Mouse (Mus musculus) embryonic facial prominence, embryonic 12.5 days (tissue): ENCODE measurements around the gene Srcin1. TPM values are rescaled to one million over a fixed set of nuclear protein-coding genes. Genes with fewer than 3 reads are reported as not detected.

Experiments used
- ATAC-seq: fragments of 200-750 bp; cut with Nextera tagmentation; 2 replicates; pipeline ENCODE4 v1.8.0; 2017; ENCODE audit not compliant: insufficient number of reproducible peaks, insufficient read depth, low FRiP score, low TSS enrichment
- H3K27ac ChIP-seq: fragments of 300-500 bp; sonication (generic); 2 replicates; pipeline ENCODE4 v1.5.1; 2016; ENCODE audit warnings: mild to moderate bottlenecking
- H3K27me3 ChIP-seq: fragments of 300-500 bp; sonication (generic); 2 replicates; pipeline ENCODE4 v1.6.1; 2016; ENCODE audit warnings: mild to moderate bottlenecking, moderate library complexity
- H3K36me3 ChIP-seq: fragments of 300-500 bp; sonication (generic); 2 replicates; pipeline ENCODE4 v1.6.1; 2016; ENCODE audit warnings: mild to moderate bottlenecking
- H3K4me1 ChIP-seq: fragments of 300-500 bp; sonication (generic); 2 replicates; pipeline ENCODE4 v1.6.1; 2016
- H3K4me2 ChIP-seq: fragments of 300-500 bp; sonication (generic); replicated peaks from 2 replicates; pipeline ENCODE4 v1.6.1; 2016; ENCODE audit warnings: mild to moderate bottlenecking, moderate library complexity
- H3K4me3 ChIP-seq: fragments of 300-500 bp; sonication (generic); 2 replicates; pipeline ENCODE4 v1.5.1; 2016; ENCODE audit warnings: mild to moderate bottlenecking
- H3K9ac ChIP-seq: fragments of 300-500 bp; sonication (generic); 2 replicates; pipeline ENCODE4 v1.6.1; 2016; ENCODE audit warnings: mild to moderate bottlenecking, moderate library complexity
- H3K9me3 ChIP-seq: fragments of 300-500 bp; sonication (generic); 2 replicates; pipeline ENCODE4 v1.6.1; 2016; ENCODE audit warnings: mild to moderate bottlenecking, moderate library complexity
- WGBS: fragments of 180-500 bp; shearing (Covaris S2); methylation state at CpG from one replicate; pipeline ENCODE4 v1.1.7; 2016; 5-methylcytosine and 5-hydroxymethylcytosine counted together
- polyA plus RNA-seq: library from polyadenylated mRNA; unstranded; fragments of >200 nt; fragmentation: Nextera tagmentation; extraction: Ambion mirVana; gene quantifications from 2 replicates; pipeline ENCODE4 v1.2.1, GENCODE M21; 2016

The Srcin1 gene
- polyA plus RNA-seq, 1 experiment from 2014 or later: 1.00 TPM

DNA sequence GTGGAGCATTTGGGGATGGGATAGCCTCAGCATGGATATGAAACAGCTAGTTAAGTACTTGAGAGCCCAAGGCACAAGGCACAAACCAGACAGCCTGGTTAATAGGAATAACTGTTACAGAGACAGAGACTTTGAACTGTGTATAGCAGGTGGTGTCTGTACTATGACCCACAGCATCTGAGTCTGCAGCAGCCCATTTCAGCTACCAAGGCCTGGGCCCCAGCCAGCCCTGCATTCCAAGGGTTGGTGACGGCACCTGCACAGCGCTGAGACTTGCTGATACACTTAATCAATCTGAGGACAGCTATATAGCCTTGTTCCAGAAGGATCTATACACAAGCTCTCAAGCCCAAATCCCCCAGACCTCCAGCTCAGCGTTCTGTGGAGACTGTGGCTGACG, 78.4 kb downstream of the Srcin1 start:
- peaks cover 33% of the 10 kb centered on the region for H3K36me3 ChIP-seq

DNA sequence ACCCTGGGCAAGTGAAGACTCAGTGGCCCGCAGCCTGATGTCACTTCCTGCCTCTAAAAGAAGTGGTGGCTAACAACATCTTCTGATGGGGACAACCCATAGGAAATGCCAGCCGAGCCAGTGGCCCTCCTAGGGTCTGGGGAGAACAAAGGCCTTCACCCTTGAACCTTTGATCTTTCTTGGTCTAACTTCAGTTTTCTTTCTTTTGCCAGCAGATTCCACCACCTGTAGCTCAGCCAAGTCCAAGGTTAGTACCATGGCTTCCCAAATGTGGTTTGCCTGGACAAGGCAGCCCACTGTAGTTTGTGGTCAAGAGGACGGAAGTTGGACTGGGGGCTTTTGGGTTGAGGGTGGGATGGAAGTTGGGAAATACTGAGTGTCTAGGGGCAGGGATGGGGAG, 83.2 kb downstream of the Srcin1 start:
- Histone ChIP-seq H3K27ac (no peak overlapping the region), H3K4me1 (no peaks in the 10 kb centered on the region), H3K4me2 (no peak overlapping the region), H3K9ac (no peak overlapping the region), H3K36me3 (peaks cover 52% of the 10 kb centered on the region), H3K4me3 (no peak overlapping the region), H3K27me3 (peaks cover 9% of the 10 kb centered on the region), H3K9me3 (no peaks in the 10 kb centered on the region)
- 60% methylated on average over 3 of the region's 3 CpGs for WGBS
- ATAC-seq: no peak

More for the DNA sequence above, 78.4 kb downstream of the Srcin1 start:
- H3K9me3 ChIP-seq: no peaks in the 10 kb centered on the region
- H3K27me3 ChIP-seq: peaks cover 50% of the 10 kb centered on the region
- H3K4me2 ChIP-seq: no peak overlapping the region
- 96% methylated on average over 4 of the region's 4 CpGs for WGBS
- H3K9ac ChIP-seq: no peak overlapping the region
- no peak overlapping the region for H3K4me3 ChIP-seq
- no peak for ATAC-seq
- peaks cover 13% of the 10 kb centered on the region for H3K4me1 ChIP-seq
- no peak overlapping the region for H3K27ac ChIP-seq

DNA sequence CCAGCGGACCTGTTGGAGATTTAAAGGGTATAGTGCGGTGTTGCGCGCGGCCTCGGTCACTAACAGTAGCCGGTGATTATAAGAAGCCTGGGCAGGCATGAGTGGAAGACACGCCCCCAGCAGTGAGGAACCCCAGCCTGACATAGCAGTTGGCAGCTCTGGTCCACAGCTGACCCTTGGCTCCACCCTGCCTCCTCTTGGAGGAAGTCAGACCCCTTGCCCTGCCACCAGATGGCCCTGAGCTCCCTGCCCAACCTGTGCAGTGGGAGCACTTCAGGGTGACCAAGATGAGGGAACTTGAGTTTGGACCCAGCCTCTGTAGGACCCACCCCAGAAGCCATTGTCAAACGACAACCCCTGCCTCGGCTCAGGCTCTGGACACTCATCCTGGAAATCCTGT, 84.3 kb downstream of the Srcin1 start:
- no peak overlapping the region for H3K4me2 ChIP-seq
- H3K4me1 ChIP-seq: no peaks in the 10 kb centered on the region
- no peak overlapping the region for H3K4me3 ChIP-seq
- WGBS: 76% methylated on average over 10 of the region's 10 CpGs
- no peaks in the 10 kb centered on the region for H3K9me3 ChIP-seq
- no peak overlapping the region for H3K9ac ChIP-seq
- no peaks in the 10 kb centered on the region for H3K27me3 ChIP-seq
- no peak overlapping the region for H3K27ac ChIP-seq
- ATAC-seq: no peak
- peaks cover 48% of the 10 kb centered on the region for H3K36me3 ChIP-seq

DNA sequence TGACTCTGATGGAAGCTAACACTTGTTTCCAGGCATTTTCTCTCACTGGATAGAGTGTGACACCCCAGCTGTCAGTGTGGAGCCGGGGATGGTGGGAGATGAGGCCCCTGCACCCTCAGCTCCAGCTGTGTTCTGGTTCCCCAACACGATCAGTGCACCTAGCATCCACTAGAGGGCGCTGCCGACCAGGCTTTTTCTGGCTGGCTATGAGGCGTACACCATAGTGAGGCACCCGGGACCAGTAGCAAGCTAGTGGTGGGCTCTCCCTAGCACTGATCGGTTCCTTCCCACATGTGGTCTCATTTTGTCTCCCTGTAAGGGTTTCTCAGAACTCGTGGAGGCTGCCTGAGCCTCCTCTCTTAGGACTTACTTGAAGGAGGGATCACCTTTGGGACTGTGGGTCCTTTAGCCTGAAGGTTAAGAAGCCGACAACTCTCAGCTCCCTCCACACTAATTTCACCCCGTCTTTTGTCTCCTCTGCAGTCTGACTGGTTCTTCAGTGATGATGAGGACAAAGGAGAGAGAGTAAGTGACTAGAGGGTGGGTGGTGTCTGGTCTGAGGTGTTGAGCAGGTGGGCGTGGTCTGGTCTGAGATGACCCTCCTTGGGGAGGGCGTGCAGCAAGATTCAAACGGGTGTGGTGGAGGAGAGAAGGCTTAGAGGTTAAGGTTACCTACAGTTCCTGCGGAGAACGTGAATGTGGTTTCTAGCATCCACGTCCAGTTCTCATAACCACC, 86.2 kb downstream of the Srcin1 start:
- Histone ChIP-seq H3K27ac (no peak overlapping the region), H3K36me3 (peaks cover 60% of the 10 kb centered on the region), H3K4me1 (no peaks in the 10 kb centered on the region), H3K4me3 (no peak overlapping the region), H3K9me3 (no peaks in the 10 kb centered on the region), H3K27me3 (no peaks in the 10 kb centered on the region), H3K4me2 (no peak overlapping the region), H3K9ac (no peak overlapping the region)
- no peak for ATAC-seq
- 27% methylated on average over 16 of the region's 16 CpGs for WGBS

DNA sequence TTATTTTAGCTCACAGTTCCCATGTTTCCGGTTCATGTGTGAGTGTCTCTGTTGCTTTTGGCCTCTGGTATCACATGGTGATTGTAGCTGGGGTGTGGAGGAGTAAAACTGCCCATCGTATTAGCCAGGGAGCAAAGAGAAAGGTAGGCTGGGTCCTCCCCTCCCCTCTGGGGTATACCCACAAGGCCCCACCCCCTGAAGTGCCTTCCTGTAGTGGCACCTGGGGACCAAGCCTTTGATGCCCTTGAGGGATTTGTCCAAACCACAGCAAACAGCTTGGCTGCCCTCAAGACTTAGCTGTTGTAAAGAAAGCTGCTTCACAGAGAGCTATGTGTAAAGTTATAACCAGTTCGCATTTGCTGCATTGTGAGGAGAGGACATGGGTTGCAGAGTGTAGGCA, 88.3 kb downstream of the Srcin1 start:
- Histone ChIP-seq H3K36me3 (peaks cover 59% of the 10 kb centered on the region), H3K9me3 (no peaks in the 10 kb centered on the region), H3K4me1 (no peaks in the 10 kb centered on the region), H3K9ac (no peak overlapping the region), H3K27ac (no peak overlapping the region), H3K4me3 (no peak overlapping the region), H3K27me3 (no peaks in the 10 kb centered on the region), H3K4me2 (no peak overlapping the region)
- ATAC-seq: no peak
- WGBS: 80% methylated on average over 3 of the region's 3 CpGs

DNA sequence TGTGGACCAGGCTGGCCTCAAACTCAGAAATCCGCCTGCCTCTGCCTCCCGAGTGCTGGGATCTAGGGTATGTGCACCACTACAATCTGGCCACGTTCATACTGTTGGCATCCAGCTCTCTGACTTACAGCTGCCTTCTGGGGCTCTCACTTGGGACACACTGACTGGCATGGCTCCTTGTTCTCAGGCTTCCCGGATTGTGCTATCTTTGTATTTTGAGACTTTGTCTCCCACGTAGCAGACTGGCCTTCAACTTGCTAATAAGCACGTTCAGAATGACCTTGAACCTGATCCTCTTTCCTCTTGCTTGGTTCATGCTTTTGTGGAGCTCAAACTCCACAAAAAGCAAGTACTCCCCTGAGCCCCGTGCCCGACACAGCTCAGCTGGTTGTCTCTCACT, 90.3 kb downstream of the Srcin1 start:
- peaks cover 52% of the 10 kb centered on the region for H3K36me3 ChIP-seq
- no peaks in the 10 kb centered on the region for H3K9me3 ChIP-seq
- no peak overlapping the region for H3K9ac ChIP-seq
- H3K4me3 ChIP-seq: no peak overlapping the region
- no peak for ATAC-seq
- no peak overlapping the region for H3K4me2 ChIP-seq
- no peaks in the 10 kb centered on the region for H3K4me1 ChIP-seq
- no peak overlapping the region for H3K27ac ChIP-seq
- 78% methylated on average over 8 of the region's 8 CpGs for WGBS
- no peaks in the 10 kb centered on the region for H3K27me3 ChIP-seq

DNA sequence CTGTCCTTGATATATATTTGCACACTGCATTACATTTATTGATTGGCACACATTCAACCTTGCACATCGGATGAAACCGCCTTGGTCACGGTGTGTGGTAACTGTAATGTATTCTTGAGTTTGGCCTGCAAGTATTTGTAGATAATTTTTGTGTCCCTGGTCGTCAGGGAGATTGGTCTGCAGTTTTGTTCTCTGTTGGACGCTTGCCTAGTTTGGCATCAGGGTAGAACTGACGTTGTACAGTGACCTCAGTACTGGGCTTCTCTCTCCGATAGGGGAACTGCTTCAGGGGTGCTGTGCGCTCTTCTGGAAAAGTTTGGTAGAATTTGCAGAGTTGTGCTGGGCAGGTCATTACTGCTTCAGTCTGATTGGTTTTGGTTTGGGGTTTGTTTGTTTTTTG, 96.2 kb downstream of the Srcin1 start:
- Histone ChIP-seq H3K27me3 (no peaks in the 10 kb centered on the region), H3K4me2 (no peak overlapping the region), H3K4me1 (no peaks in the 10 kb centered on the region), H3K9me3 (no peaks in the 10 kb centered on the region), H3K36me3 (peaks cover 69% of the 10 kb centered on the region), H3K4me3 (no peak overlapping the region), H3K27ac (no peak overlapping the region), H3K9ac (no peak overlapping the region)
- 89% methylated on average over 8 of the region's 8 CpGs for WGBS
- ATAC-seq: no peak

DNA sequence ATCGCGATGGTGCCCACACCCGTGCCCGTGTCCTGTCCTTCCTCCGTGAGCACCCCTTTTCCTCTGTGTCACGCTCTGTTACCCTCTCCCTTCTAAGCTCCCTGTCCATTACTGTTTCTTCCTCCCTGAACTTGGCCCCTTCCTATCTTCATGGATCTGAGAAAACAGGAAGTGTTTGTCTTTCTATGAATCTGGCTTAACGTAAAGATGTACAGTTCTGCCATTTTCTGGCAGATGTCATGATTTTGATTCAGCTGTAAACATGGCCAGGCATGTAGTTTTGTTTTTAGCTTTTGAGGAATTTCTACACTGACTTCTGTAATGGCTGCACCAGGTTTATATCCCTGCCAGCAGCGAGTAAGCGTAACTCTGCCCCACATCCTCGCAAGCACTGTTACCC, 96.9 kb downstream of the Srcin1 start:
- Histone ChIP-seq H3K27me3 (no peaks in the 10 kb centered on the region), H3K9me3 (no peaks in the 10 kb centered on the region), H3K27ac (no peak overlapping the region), H3K9ac (no peak overlapping the region), H3K36me3 (peaks cover 66% of the 10 kb centered on the region), H3K4me1 (no peaks in the 10 kb centered on the region), H3K4me3 (no peak overlapping the region), H3K4me2 (no peak overlapping the region)
- ATAC-seq: no peak
- 89% methylated on average over 10 of the region's 10 CpGs for WGBS

DNA sequence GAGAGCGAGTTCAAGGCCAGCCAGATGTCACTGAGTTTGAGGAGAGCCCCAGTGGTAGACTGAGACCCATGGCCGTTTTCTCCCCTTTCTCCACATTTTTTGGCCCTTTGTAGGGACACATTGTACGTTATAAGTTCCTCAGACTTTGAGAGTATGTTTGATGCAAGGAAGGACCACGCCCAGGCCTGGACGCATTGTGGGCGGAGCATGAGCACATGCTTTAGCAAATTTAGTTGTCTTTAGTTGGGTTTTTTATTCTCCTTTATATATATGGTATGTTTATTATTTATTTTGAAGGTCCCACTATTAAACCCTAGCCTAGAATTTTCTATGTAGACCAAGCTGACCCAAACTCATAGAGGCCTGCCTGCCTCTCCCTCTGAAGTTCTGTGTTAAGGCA, 97.6 kb downstream of the Srcin1 start:
- Histone ChIP-seq H3K4me2 (no peak overlapping the region), H3K27me3 (no peaks in the 10 kb centered on the region), H3K36me3 (peaks cover 71% of the 10 kb centered on the region), H3K9ac (no peak overlapping the region), H3K9me3 (no peaks in the 10 kb centered on the region), H3K4me3 (no peak overlapping the region), H3K4me1 (no peaks in the 10 kb centered on the region), H3K27ac (no peak overlapping the region)
- no peak for ATAC-seq
- 89% methylated on average over 6 of the region's 6 CpGs for WGBS

DNA sequence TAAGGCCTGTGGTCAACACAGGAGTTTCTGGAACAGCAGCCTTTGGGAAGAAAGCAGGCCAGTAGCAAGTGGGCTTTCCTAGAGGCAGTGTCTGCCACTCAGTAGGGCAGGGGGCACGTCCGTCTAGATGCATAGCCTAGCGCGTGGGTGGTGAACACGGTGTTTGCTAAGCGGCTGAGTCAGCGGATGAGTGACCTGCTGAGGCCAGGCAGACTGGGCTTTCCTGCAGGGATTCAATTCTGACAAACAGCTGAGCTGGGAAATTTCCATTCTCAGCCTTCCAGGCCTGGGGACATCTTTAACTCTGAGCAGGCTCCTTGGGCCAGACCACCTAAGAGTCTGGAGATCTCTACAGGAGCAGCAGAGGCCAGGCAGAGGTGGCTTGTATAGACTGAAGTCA, 98.6 kb downstream of the Srcin1 start:
- Histone ChIP-seq H3K9me3 (no peaks in the 10 kb centered on the region), H3K27ac (no peak overlapping the region), H3K36me3 (peaks cover 74% of the 10 kb centered on the region), H3K4me3 (no peak overlapping the region), H3K27me3 (no peaks in the 10 kb centered on the region), H3K9ac (no peak overlapping the region), H3K4me2 (no peak overlapping the region), H3K4me1 (no peaks in the 10 kb centered on the region)
- ATAC-seq: no peak
- WGBS: 87% methylated on average over 7 of the region's 7 CpGs

DNA sequence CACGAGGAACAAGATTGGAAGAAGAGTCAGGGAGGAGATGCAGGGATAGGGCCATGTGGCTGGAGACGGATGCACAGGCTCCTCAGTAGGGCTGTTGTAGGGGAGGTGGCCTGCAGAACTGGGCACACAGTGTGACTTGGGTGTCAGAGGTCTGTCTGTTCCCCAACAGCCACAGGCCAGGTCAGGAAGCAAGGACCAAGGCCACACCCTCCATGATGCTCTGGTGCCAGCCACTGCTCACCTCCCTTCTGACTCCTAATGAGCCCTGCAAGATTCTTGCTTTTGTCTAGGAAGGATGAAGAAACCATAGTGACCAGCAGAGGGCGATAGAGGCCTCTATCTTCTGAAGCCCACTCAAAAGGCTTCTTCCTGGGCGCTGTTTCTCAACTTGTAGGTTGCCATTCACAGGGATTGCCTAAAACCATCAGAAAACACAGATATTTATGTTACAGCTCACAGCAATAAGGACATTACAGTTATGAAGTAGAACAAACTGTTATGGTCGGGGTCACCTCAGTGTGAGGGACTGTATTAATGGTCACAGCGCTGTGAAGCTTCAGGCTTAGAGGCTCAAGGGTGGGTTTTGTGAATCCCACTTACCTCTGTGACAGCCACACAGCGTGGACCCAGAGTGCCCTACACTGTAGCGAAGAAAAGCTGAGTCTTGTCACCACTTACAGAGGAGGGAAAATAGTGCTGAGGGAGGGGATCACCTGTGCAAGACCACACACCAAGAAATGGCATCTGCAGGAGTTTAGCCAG, 99.5 kb downstream of the Srcin1 start:
- Histone ChIP-seq H3K27ac (no peak overlapping the region), H3K4me1 (no peaks in the 10 kb centered on the region), H3K36me3 (peaks cover 71% of the 10 kb centered on the region)

DNA sequence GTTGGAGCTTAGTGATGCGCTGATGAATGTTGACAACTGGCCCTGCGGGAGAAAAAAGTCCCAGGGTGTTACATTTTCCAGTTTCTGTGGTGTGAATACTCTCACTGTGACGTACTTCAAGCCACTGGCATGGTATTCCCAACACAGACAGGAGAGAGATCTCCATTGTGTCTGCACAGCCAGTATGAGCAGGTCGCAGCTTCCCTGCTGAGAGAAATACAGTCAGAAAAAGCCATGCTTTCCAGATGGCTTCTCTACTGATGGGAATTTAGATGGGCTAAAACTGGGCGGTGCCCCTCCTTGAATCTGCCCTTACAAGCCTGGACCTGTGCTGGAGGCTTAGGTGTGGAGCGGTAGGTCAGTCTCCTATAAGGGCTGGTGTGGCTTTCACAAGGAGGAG, 104.7 kb downstream of the Srcin1 start:
- no peak for ATAC-seq
- Histone ChIP-seq H3K27ac (no peak overlapping the region), H3K9me3 (no peaks in the 10 kb centered on the region), H3K4me2 (no peak overlapping the region), H3K4me3 (no peak overlapping the region), H3K27me3 (no peaks in the 10 kb centered on the region), H3K4me1 (no peaks in the 10 kb centered on the region), H3K9ac (no peak overlapping the region), H3K36me3 (peaks cover 80% of the 10 kb centered on the region)
- WGBS: 80% methylated on average over 6 of the region's 6 CpGs

More for the DNA sequence above, 99.5 kb downstream of the Srcin1 start:
- H3K27me3 ChIP-seq: no peaks in the 10 kb centered on the region
- H3K4me3 ChIP-seq: no peak overlapping the region
- H3K4me2 ChIP-seq: no peak overlapping the region
- ATAC-seq: no peak
- H3K9ac ChIP-seq: 0 out of 2 replicates have a peak overlapping the region, but pooled peaks have one; percentile 17
- 63% methylated on average over 8 of the region's 8 CpGs for WGBS
- no peaks in the 10 kb centered on the region for H3K9me3 ChIP-seq
